In the genomic region with DNA sequence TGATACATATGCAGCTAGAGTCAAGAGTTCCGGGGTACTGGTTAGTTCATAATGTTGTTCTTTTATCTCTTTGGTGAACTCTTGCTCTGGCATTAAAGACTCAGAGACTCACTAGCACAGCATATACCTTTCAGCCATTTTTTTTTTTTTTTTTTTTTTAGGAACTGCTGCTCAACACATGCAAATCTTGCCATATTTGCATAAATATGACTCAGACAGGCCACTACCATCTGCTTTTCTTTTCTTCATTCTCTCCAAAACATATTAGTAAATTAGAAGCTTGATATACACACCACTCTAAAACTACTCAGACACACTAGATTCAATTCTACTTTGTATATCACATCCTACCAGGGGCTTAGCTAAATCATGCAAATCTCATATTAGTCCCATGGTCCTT, we compare ENCODE assay signal across 22 mouse cellular contexts.
DNase-seq lines count a peak whose midpoint lies in the region; ATAC-seq lines count a peak whose summit lies in the region.
"Had no signal": no experiment of that assay in that cellular context is flagged by ENCODE, and none has a peak within 500 bp of the region (broad histone marks: within the 10 kb centered on the region; RNA-seq: fewer than 3 reads in every experiment).

No protein-coding gene starts in this region.

- WGBS in forebrain, embryonic 16.5 days: 100% methylated on average over 1 of the region's 1 CpGs
- 100% methylated on average over 1 of the region's 1 CpGs for WGBS in forebrain, embryonic 10.5 days
- WGBS in limb, embryonic 10.5 days: 100% methylated on average over 1 of the region's 1 CpGs

- H3K4me2 ChIP-seq in forebrain, embryonic 16.5 days (ENCODE audit: low read length): no peak overlapping the region
- H3K4me2 ChIP-seq: embryonic facial prominence, embryonic 15.5 days; hindbrain, embryonic 12.5 days had no signal

- DNase-seq in forebrain, embryonic 10.5 days (ENCODE audit: extremely low spot score, low spot score): no peak
- peak; percentile 1 to 9 for DNase-seq in left cerebral cortex, adult 18-20 months (ENCODE audit: low spot score in 2 of 2)
- DNase-seq in left cerebral cortex, adult 11 months (ENCODE audit: low spot score): no peak
- DNase-seq in right cerebral cortex, adult 18-20 months: peak; percentile 18
- DNase-seq in right cerebral cortex, adult 2 months (ENCODE audit: low spot score in 2 of 2): no peak
- no peak for DNase-seq in limb, embryonic 10.5 days (ENCODE audit: low spot score)
- DNase-seq: adrenal gland, adult 2 months; adrenal gland, postnatal 25 days; cerebellum, adult 8-10 months; cerebellum, postnatal 14 days; embryo, embryonic 11 days; gastrocnemius, postnatal 10 days; heart, adult 18-20 months; heart, postnatal 10 days; heart, postnatal 4 days had no signal

- H3K4me3 ChIP-seq in forebrain, embryonic 16.5 days (replicated peaks; ENCODE audit: low read length): no peak overlapping the region
- no peak overlapping the region for H3K4me3 ChIP-seq in forebrain, embryonic 10.5 days
- H3K4me3 ChIP-seq in limb, embryonic 10.5 days: no peak overlapping the region
- H3K4me3 ChIP-seq: embryonic facial prominence, embryonic 15.5 days; erythroblast, embryonic 14.5 days; heart, embryonic 10.5 days; hindbrain, embryonic 12.5 days had no signal

- no peak overlapping the region for H3K9ac ChIP-seq in forebrain, embryonic 16.5 days (replicated peaks; ENCODE audit: low read depth, low read length)
- H3K9ac ChIP-seq: embryonic facial prominence, embryonic 15.5 days; hindbrain, embryonic 12.5 days had no signal

- H3K9me3 ChIP-seq in forebrain, embryonic 16.5 days (ENCODE audit: control insufficient read depth, low read length): no peaks in the 10 kb centered on the region
- H3K9me3 ChIP-seq in forebrain, embryonic 10.5 days: no peaks in the 10 kb centered on the region
- H3K9me3 ChIP-seq in limb, embryonic 10.5 days (replicated peaks): no peaks in the 10 kb centered on the region
- H3K9me3 ChIP-seq: embryonic facial prominence, embryonic 15.5 days; heart, embryonic 10.5 days; hindbrain, embryonic 12.5 days had no signal

- no peaks in the 10 kb centered on the region for H3K4me1 ChIP-seq in forebrain, embryonic 16.5 days (replicated peaks; ENCODE audit: control insufficient read depth, insufficient read depth, low read length)
- peaks cover 14% of the 10 kb centered on the region for H3K4me1 ChIP-seq in forebrain, embryonic 10.5 days
- no peaks in the 10 kb centered on the region for H3K4me1 ChIP-seq in limb, embryonic 10.5 days
- H3K4me1 ChIP-seq: embryonic facial prominence, embryonic 15.5 days; hindbrain, embryonic 12.5 days had no signal

- H3K27me3 ChIP-seq in forebrain, embryonic 16.5 days (replicated peaks; ENCODE audit: control insufficient read depth, insufficient read depth, low read length): no peaks in the 10 kb centered on the region
- no peaks in the 10 kb centered on the region for H3K27me3 ChIP-seq in forebrain, embryonic 10.5 days (ENCODE audit: poor library complexity, severe bottlenecking)
- H3K27me3 ChIP-seq in limb, embryonic 10.5 days (ENCODE audit: low read depth, poor library complexity, severe bottlenecking): no peaks in the 10 kb centered on the region
- H3K27me3 ChIP-seq: embryonic facial prominence, embryonic 15.5 days; hindbrain, embryonic 12.5 days had no signal

- no peaks in the 10 kb centered on the region for H3K36me3 ChIP-seq in forebrain, embryonic 16.5 days (ENCODE audit: control insufficient read depth, insufficient read depth)
- no peaks in the 10 kb centered on the region for H3K36me3 ChIP-seq in forebrain, embryonic 10.5 days (replicated peaks)
- H3K36me3 ChIP-seq in limb, embryonic 10.5 days: no peaks in the 10 kb centered on the region
- H3K36me3 ChIP-seq: embryonic facial prominence, embryonic 15.5 days; heart, embryonic 10.5 days; hindbrain, embryonic 12.5 days had no signal

- ATAC-seq in forebrain, embryonic 16.5 days: peak; percentile 68
- ATAC-seq: hindbrain, embryonic 16.5 days; inflammation-experienced regulatory T-cells, adult 6 months had no signal

- no peak overlapping the region for H3K27ac ChIP-seq in forebrain, embryonic 16.5 days (ENCODE audit: low read length)
- H3K27ac ChIP-seq in forebrain, embryonic 10.5 days: no peak overlapping the region
- no peak overlapping the region for H3K27ac ChIP-seq in limb, embryonic 10.5 days
- H3K27ac ChIP-seq: embryonic facial prominence, embryonic 15.5 days; heart, embryonic 10.5 days; hindbrain, embryonic 12.5 days had no signal

Comparison
In these comparisons a context has a peak if more than half of its experiments do, and no peak if none do; other contexts are left out.
1. DNase-seq: peak in left cerebral cortex, adult 18-20 months (2 of 2) and right cerebral cortex, adult 18-20 months (single experiment); none in forebrain, embryonic 10.5 days (single experiment), left cerebral cortex, adult 11 months (single experiment), right cerebral cortex, adult 2 months (0 of 2) and limb, embryonic 10.5 days (single experiment).